In genomic region chr13:76438765-76439164, GRCm38 (mm10) we compare ENCODE assay signal across 34 mouse cellular contexts.
"Had no signal": no experiment of that assay in that cellular context is flagged by ENCODE, and none has a peak within 500 bp of the region (broad histone marks: within the 10 kb centered on the region; RNA-seq: fewer than 3 reads in every experiment).

No protein-coding gene starts in this region.

- H3K4me3 ChIP-seq: heart, embryonic 10.5 days; heart, embryonic 12.5 days; heart, embryonic 13.5 days; heart, embryonic 15.5 days; hindbrain, embryonic 10.5 days; hindbrain, embryonic 12.5 days; hindbrain, embryonic 13.5 days; hindbrain, embryonic 15.5 days; intestine, embryonic 15.5 days; kidney, embryonic 15.5 days; left cerebral cortex, adult 2 months had no signal

- DNase-seq: heart, postnatal 10 days; heart, postnatal 14 days; heart, postnatal 36 days; heart, postnatal 4 days; kidney, adult 11 months; kidney, adult 18-20 months; kidney, adult 2 months; kidney, adult 8-10 months; kidney, adult 9 months; kidney, postnatal 10 days; kidney, postnatal 14 days; kidney, postnatal 25 days; kidney, postnatal 36 days; kidney, postnatal 4 days; layer of hippocampus, adult 9-11 months; layer of hippocampus, postnatal 36 days had no signal

- H3K9ac ChIP-seq: heart, embryonic 12.5 days; heart, embryonic 13.5 days; heart, embryonic 15.5 days; hindbrain, embryonic 12.5 days; hindbrain, embryonic 13.5 days; hindbrain, embryonic 14.5 days; hindbrain, embryonic 15.5 days; intestine, embryonic 15.5 days; kidney, embryonic 15.5 days had no signal

- H3K27me3 ChIP-seq: heart, embryonic 12.5 days; heart, embryonic 13.5 days; heart, embryonic 15.5 days; hindbrain, embryonic 12.5 days; hindbrain, embryonic 13.5 days; hindbrain, embryonic 15.5 days; intestine, embryonic 15.5 days; kidney, embryonic 15.5 days had no signal

- H3K27ac ChIP-seq: heart, embryonic 10.5 days; heart, embryonic 13.5 days; heart, embryonic 15.5 days; hindbrain, embryonic 10.5 days; hindbrain, embryonic 12.5 days; hindbrain, embryonic 13.5 days; hindbrain, embryonic 14.5 days; hindbrain, embryonic 15.5 days; hindbrain, postnatal 0 days; intestine, embryonic 15.5 days; kidney, embryonic 15.5 days; kidney, postnatal 0 days; left cerebral cortex, adult 2 months had no signal

- ATAC-seq: hindbrain, embryonic 16.5 days; hindbrain, postnatal 0 days; inflammation-experienced regulatory T-cells, adult 6 months; intestine, embryonic 15.5 days; intestine, embryonic 16.5 days had no signal

- H3K36me3 ChIP-seq: heart, embryonic 10.5 days; heart, embryonic 12.5 days; heart, embryonic 13.5 days; heart, embryonic 15.5 days; hindbrain, embryonic 10.5 days; hindbrain, embryonic 12.5 days; hindbrain, embryonic 13.5 days; hindbrain, embryonic 15.5 days; intestine, embryonic 15.5 days; kidney, embryonic 15.5 days had no signal

- H3K4me1 ChIP-seq: heart, embryonic 10.5 days; heart, embryonic 12.5 days; heart, embryonic 13.5 days; heart, embryonic 15.5 days; hindbrain, embryonic 10.5 days; hindbrain, embryonic 12.5 days; hindbrain, embryonic 13.5 days; hindbrain, embryonic 15.5 days; intestine, embryonic 15.5 days; kidney, embryonic 15.5 days had no signal

- H3K9me3 ChIP-seq: heart, embryonic 10.5 days; heart, embryonic 12.5 days; heart, embryonic 13.5 days; heart, embryonic 15.5 days; hindbrain, embryonic 10.5 days; hindbrain, embryonic 12.5 days; hindbrain, embryonic 13.5 days; hindbrain, embryonic 15.5 days; intestine, embryonic 15.5 days; kidney, embryonic 15.5 days had no signal

- H3K4me2 ChIP-seq: heart, embryonic 11.5 days; heart, embryonic 12.5 days; heart, embryonic 13.5 days; heart, embryonic 15.5 days; hindbrain, embryonic 12.5 days; hindbrain, embryonic 13.5 days; hindbrain, embryonic 14.5 days; hindbrain, embryonic 15.5 days; intestine, embryonic 15.5 days; kidney, embryonic 15.5 days had no signal
